Mouse (Mus musculus) lung, postnatal 0 days (tissue): ENCODE results near the gene Nod2.

Experiments used
- CTCF ChIP-seq: IDR thresholded peaks from 2 replicates; pipeline ENCODE4 v1.5.1; 2016; ENCODE audit warnings: antibody characterized with exemption, mild to moderate bottlenecking
- EP300 ChIP-seq: IDR thresholded peaks from 2 replicates; pipeline ENCODE4 v1.6.1; 2016; ENCODE audit warnings: antibody characterized with exemption, mild to moderate bottlenecking, control low read depth

- no peak for TF ChIP-seq EP300
- no peak for TF ChIP-seq CTCF
Measured at GRCm38 (mm10) chr8:88723256-88723963, 76.3 kb downstream of the Nod2 start.
